Mouse (Mus musculus) MEL (cell line): ENCODE data around the gene Slc22a20. TPM values are rescaled to one million over a fixed set of nuclear protein-coding genes. Genes with fewer than 3 reads are reported as not detected.

Experiments used
- DNase-seq: peaks from one replicate; pipeline ENCODE4 v3.0.0; 2011; ENCODE audit warnings: low read depth, low spot score
- H3K27ac ChIP-seq: 2 replicates; pipeline ENCODE4 v1.5.1; 2012; ENCODE audit warnings: low read depth, mild to moderate bottlenecking, control low read depth, low read length, moderate library complexity; ENCODE audit not compliant: control insufficient read depth
- H3K27me3 ChIP-seq, 2 experiments: fragments of 150-350 bp in 1 of 2; sonication (generic) in 1 of 2; 2 replicates each; pipeline ENCODE4 v1.6.1; 2012; ENCODE audit warnings: low read length in 2 of 2, mild to moderate bottlenecking in 2 of 2, improper control_type of control experiment in 1 of 2, moderate library complexity in 1 of 2; ENCODE audit not compliant: insufficient read depth in 2 of 2, control insufficient read depth in 1 of 2
- H3K36me3 ChIP-seq, 2 experiments: 2 replicates each; pipeline ENCODE4 v1.6.1; 2012 to 2014; ENCODE audit warnings: low read length in 2 of 2, improper control_type of control experiment in 1 of 2, inconsistent platforms in 1 of 2, mild to moderate bottlenecking in 1 of 2; ENCODE audit not compliant: insufficient read depth in 2 of 2, control insufficient read depth in 1 of 2
- H3K4me1 ChIP-seq, 2 experiments: fragments of 150-350 bp in 1 of 2; sonication (generic) in 1 of 2; 2 replicates each; pipeline ENCODE4 v1.6.1; 2012; ENCODE audit warnings: low read length in 2 of 2, improper control_type of control experiment in 1 of 2, mild to moderate bottlenecking in 1 of 2; ENCODE audit not compliant: insufficient read depth in 2 of 2, control insufficient read depth in 1 of 2
- H3K4me3 ChIP-seq, 2 experiments: fragments of 150-350 bp in 1 of 2; sonication (generic) in 1 of 2; 2 replicates each; pipeline ENCODE4 v1.5.1; 2012; ENCODE audit warnings: low read depth in 2 of 2, low read length in 2 of 2, mild to moderate bottlenecking in 2 of 2, moderate library complexity in 2 of 2, control low read depth in 1 of 2, improper control_type of control experiment in 1 of 2; ENCODE audit not compliant: control insufficient read depth in 1 of 2, insufficient read depth in 1 of 2
- H3K79me2 ChIP-seq: 2 replicates; pipeline ENCODE4 v1.6.1; 2012; ENCODE audit warnings: mild to moderate bottlenecking, low read length, moderate library complexity; ENCODE audit not compliant: control insufficient read depth, poor library complexity, insufficient read depth
- H3K9ac ChIP-seq: 2 replicates; pipeline ENCODE4 v1.6.1; 2012; ENCODE audit warnings: low read depth, mild to moderate bottlenecking, control low read depth, low read length, moderate library complexity; ENCODE audit not compliant: control insufficient read depth, poor library complexity, severe bottlenecking
- H3K9me3 ChIP-seq: fragments of 150-350 bp; sonication (generic); replicated peaks from 2 replicates; pipeline ENCODE4 v1.6.1; 2012; ENCODE audit warnings: mild to moderate bottlenecking, low read length, improper control_type of control experiment, moderate library complexity; ENCODE audit not compliant: insufficient read depth
- CTCF ChIP-seq, 3 experiments: IDR thresholded peaks in 2 of 3; conservative IDR thresholded peaks in 1 of 3; 2 replicates each; pipeline ENCODE4 v1.5.1; 2011 to 2012; ENCODE audit warnings: low read length in 3 of 3, low read depth in 2 of 3, mild to moderate bottlenecking in 2 of 3, improper control_type of control experiment in 1 of 3, inconsistent platforms in 1 of 3, mixed read lengths in 1 of 3, moderate library complexity in 1 of 3; ENCODE audit not compliant: control insufficient read depth in 1 of 3, insufficient read depth in 1 of 3, poor library complexity in 1 of 3, severe bottlenecking in 1 of 3
- EP300 ChIP-seq, 2 experiments: IDR thresholded peaks; 2 replicates each; pipeline ENCODE4 v1.6.1; 2011; ENCODE audit warnings: improper control_type of control experiment in 2 of 2, low read length in 2 of 2, low read depth in 1 of 2, mild to moderate bottlenecking in 1 of 2
- ETS1 ChIP-seq: IDR thresholded peaks from 2 replicates; pipeline ENCODE4 v1.6.1; 2012; ENCODE audit warnings: low read depth, mild to moderate bottlenecking, inconsistent platforms, low read length, improper control_type of control experiment, moderate library complexity
- GABPA ChIP-seq: IDR thresholded peaks from 2 replicates; pipeline ENCODE4 v1.6.1; 2012; ENCODE audit warnings: low read depth, mild to moderate bottlenecking, inconsistent platforms, low read length, improper control_type of control experiment, moderate library complexity
- MAZ ChIP-seq: IDR thresholded peaks from 2 replicates; pipeline ENCODE4 v1.6.1; 2012; ENCODE audit warnings: low read depth, mild to moderate bottlenecking, inconsistent platforms, low read length, improper control_type of control experiment
- POLR2A ChIP-seq, 2 experiments: IDR thresholded peaks; 2 replicates each; pipeline ENCODE4 v1.6.1; 2011 to 2012; ENCODE audit warnings: low read length in 2 of 2, mild to moderate bottlenecking in 2 of 2, control low read depth in 1 of 2, improper control_type of control experiment in 1 of 2, low read depth in 1 of 2, moderate library complexity in 1 of 2; ENCODE audit not compliant: control insufficient read depth in 1 of 2, insufficient read depth in 1 of 2, poor library complexity in 1 of 2
- SIN3A ChIP-seq: IDR thresholded peaks from 2 replicates; pipeline ENCODE4 v1.6.1; 2012; ENCODE audit warnings: low read length, improper control_type of control experiment, inconsistent platforms
- TCF12 ChIP-seq: IDR thresholded peaks from 2 replicates; pipeline ENCODE4 v1.6.1; 2014; ENCODE audit warnings: low read depth, mild to moderate bottlenecking, inconsistent platforms, low read length, improper control_type of control experiment, moderate library complexity
- USF1 ChIP-seq: IDR thresholded peaks from 2 replicates; pipeline ENCODE4 v1.6.1; 2014; ENCODE audit warnings: low read depth, mild to moderate bottlenecking, inconsistent platforms, low read length, improper control_type of control experiment, moderate library complexity
- USF2 ChIP-seq, 2 experiments: IDR thresholded peaks; 2 replicates each; pipeline ENCODE4 v1.6.1; 2011 to 2012; ENCODE audit warnings: improper control_type of control experiment in 2 of 2, low read length in 2 of 2, borderline replicate concordance in 1 of 2, inconsistent platforms in 1 of 2, low read depth in 1 of 2, mild to moderate bottlenecking in 1 of 2; ENCODE audit not compliant: insufficient read depth in 1 of 2
- ZC3H11A ChIP-seq: IDR thresholded peaks from 2 replicates; pipeline ENCODE4 v1.6.1; 2012; ENCODE audit warnings: low read depth, mild to moderate bottlenecking, inconsistent platforms, low read length, improper control_type of control experiment
- ZKSCAN1 ChIP-seq: IDR thresholded peaks from 2 replicates; pipeline ENCODE4 v1.6.1; 2012; ENCODE audit warnings: low read depth, mild to moderate bottlenecking, inconsistent platforms, low read length, improper control_type of control experiment, moderate library complexity
- ZMIZ1 ChIP-seq: IDR thresholded peaks from 2 replicates; pipeline ENCODE4 v1.6.1; 2012; ENCODE audit warnings: low read depth, mild to moderate bottlenecking, inconsistent platforms, low read length, improper control_type of control experiment, moderate library complexity
- ZNF384 ChIP-seq: IDR thresholded peaks from 2 replicates; pipeline ENCODE4 v1.6.1; 2012; ENCODE audit warnings: low read depth, mild to moderate bottlenecking, inconsistent platforms, low read length, improper control_type of control experiment
- polyA plus RNA-seq, 2 experiments: library from polyadenylated mRNA; stranded (reverse) in 1 of 2; unstranded in 1 of 2; fragments of >175 nt in 1 of 2; fragments of >200 nt in 1 of 2; gene quantifications; 2 replicates each; pipeline versions ENCODE4 v1.2.1 to v1.2.4; 2012; ENCODE audit warnings: low replicate concordance in 2 of 2, low read depth in 1 of 2; ENCODE audit not compliant: insufficient read length in 2 of 2, insufficient read depth in 1 of 2, missing spikeins in 1 of 2
- total RNA-seq: library from RNA; depleted of rRNA; stranded (reverse); fragments of 300-350 nt; gene quantifications from 2 replicates; pipeline ENCODE4 v1.2.3, GENCODE M21; 2012

The Slc22a20 gene
- total and polyA plus RNA-seq, 3 experiments = not detected

DNA sequence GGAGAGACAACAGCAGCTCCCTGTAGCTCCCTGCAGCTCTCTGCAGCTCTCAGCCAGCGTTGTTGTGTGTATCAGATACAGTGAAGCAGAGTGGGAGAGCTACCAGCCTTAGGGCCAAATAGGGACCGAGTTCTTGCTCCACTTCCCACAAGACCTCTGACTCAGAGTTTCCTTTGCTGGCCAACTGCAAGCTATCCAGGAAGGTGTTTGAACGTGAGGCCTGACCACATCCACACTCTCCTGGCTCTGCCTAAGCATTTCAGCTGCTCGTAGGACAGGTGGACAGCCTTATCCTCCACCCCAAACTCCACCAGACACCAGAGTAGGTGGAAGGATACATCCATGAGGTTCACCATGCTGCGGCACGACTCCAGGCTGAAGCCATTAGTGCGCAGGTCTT is 6.1 kb upstream of the Slc22a20 start:
- no peaks in the 10 kb centered on the region for H3K9me3 ChIP-seq
- peaks cover 0 to 8% of the 10 kb centered on the region in 2 experiments; a peak in 3 of 4 replicates for H3K36me3 ChIP-seq
- TF ChIP-seq EP300 (IDR thresholded peaks at IDR 0.05; ENCODE audit: low read depth in 1 of 2, low read length in 2 of 2) = no peak
- TF ChIP-seq ZC3H11A = no peak
- TF ChIP-seq TCF12 = no peak
- TF ChIP-seq ZNF384 = no peak
- no peak for TF ChIP-seq ZMIZ1
- no peak for TF ChIP-seq USF2 (IDR thresholded peaks at IDR 0.05; ENCODE audit: borderline replicate concordance in 1 of 2, insufficient read depth in 1 of 2, low read depth in 1 of 2, low read length in 2 of 2)
- TF ChIP-seq ETS1 = no peak
- no peak overlapping the region for H3K4me3 ChIP-seq
- no peak for DNase-seq
- no peak overlapping the region for H3K9ac ChIP-seq
- no peaks in the 10 kb centered on the region for H3K27me3 ChIP-seq
- peaks cover 3 to 15% of the 10 kb centered on the region in 2 experiments for H3K4me1 ChIP-seq
- H3K79me2 ChIP-seq = no peaks in the 10 kb centered on the region
- H3K27ac ChIP-seq = no peak overlapping the region

DNA sequence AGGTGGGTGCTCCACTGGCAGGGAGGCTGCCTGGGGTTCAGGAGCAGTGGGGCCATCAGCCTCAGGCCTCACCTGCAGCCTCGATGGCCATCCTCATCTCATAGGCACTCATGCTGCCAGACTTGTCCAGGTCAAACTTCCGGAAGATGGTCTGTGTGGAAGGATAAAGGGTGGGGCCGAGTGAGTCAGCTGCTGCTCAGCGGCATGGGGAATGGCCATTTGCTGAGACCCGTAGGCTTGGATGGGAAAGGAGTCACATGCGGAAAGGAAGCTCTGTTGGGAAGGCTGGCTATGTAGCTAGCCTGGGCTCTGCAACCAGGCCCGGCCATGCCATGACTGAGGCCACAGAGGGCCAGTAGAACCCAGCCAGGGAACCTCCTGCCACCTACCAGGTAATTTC is 5.5 kb upstream of the Slc22a20 start:
- Histone ChIP-seq H3K4me3 (no peak overlapping the region), H3K27ac (no peak overlapping the region), H3K4me1 (peaks cover 3 to 15% of the 10 kb centered on the region in 2 experiments), H3K79me2 (no peaks in the 10 kb centered on the region), H3K27me3 (no peaks in the 10 kb centered on the region), H3K9me3 (no peaks in the 10 kb centered on the region)
- DNase-seq = no peak
- TF ChIP-seq CTCF (IDR thresholded peaks at IDR 0.05 in 2 of 3, conservative IDR thresholded peaks at IDR 0.05 in 1 of 3; ENCODE audit: control insufficient read depth in 1 of 3, insufficient read depth in 1 of 3, low read depth in 2 of 3, low read length in 3 of 3, poor library complexity in 1 of 3, severe bottlenecking in 1 of 3) (no peak), MAZ (no peak), ZMIZ1 (no peak), POLR2A (IDR thresholded peaks at IDR 0.05; ENCODE audit: control insufficient read depth in 1 of 2, insufficient read depth in 1 of 2, low read depth in 1 of 2, low read length in 2 of 2, poor library complexity in 1 of 2) (no peak), EP300 (IDR thresholded peaks at IDR 0.05; ENCODE audit: low read depth in 1 of 2, low read length in 2 of 2) (no peak), SIN3A (no peak), ZKSCAN1 (no peak), GABPA (no peak), USF2 (IDR thresholded peaks at IDR 0.05; ENCODE audit: borderline replicate concordance in 1 of 2, insufficient read depth in 1 of 2, low read depth in 1 of 2, low read length in 2 of 2) (no peak)
- TF ChIP-seq, all 39 proteins: peak for 0
- peaks cover 0 to 8% of the 10 kb centered on the region in 2 experiments; a peak in 3 of 4 replicates for H3K36me3 ChIP-seq
- no peak overlapping the region for H3K9ac ChIP-seq

DNA sequence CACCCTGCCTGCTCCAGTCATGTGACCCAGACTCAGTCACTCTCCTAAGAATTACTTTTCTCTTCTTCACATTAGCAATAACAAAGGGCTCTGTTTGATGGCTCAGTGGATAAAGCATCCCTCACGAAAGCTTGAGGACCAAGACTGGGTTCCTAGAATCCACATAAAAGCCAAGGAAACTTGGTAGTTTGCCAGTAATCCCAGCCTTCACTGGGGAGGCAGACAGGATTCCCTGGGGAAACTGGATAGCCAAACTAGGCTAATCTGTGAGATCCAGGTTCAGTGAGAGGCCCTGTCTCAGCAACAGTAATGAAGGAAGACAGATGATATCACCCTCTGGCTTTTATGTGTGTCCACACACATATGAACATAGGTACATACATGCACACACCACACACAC is 5.0 kb upstream of the Slc22a20 start:
- 0 out of 2 replicates have a peak, but pooled peaks have one; percentile 30 for TF ChIP-seq USF1
- TF ChIP-seq CTCF (IDR thresholded peaks at IDR 0.05 in 2 of 3, conservative IDR thresholded peaks at IDR 0.05 in 1 of 3; ENCODE audit: control insufficient read depth in 1 of 3, insufficient read depth in 1 of 3, low read depth in 2 of 3, low read length in 3 of 3, poor library complexity in 1 of 3, severe bottlenecking in 1 of 3) = no peak
- Histone ChIP-seq H3K9me3 (no peaks in the 10 kb centered on the region), H3K4me1 (peaks cover 3 to 15% of the 10 kb centered on the region in 2 experiments), H3K27ac (no peak overlapping the region), H3K4me3 (no peak overlapping the region), H3K9ac (no peak overlapping the region), H3K79me2 (no peaks in the 10 kb centered on the region), H3K36me3 (peaks cover 0 to 8% of the 10 kb centered on the region in 2 experiments; a peak in 3 of 4 replicates), H3K27me3 (no peaks in the 10 kb centered on the region)
- DNase-seq = no peak
